Mouse (Mus musculus) adrenal gland, postnatal 14 days (tissue): Measurements from ENCODE around the gene Nr5a2. TPM values are rescaled to one million over a fixed set of nuclear protein-coding genes. Genes with fewer than 3 reads are reported as not detected.

ENCODE experiments used
- DNase-seq: peaks from one replicate; pipeline ENCODE4 v3.0.0; 2021; ENCODE audit warnings: mixed read lengths
- long read RNA-seq, 2 experiments: library from polyadenylated mRNA; stranded (forward); transcript quantifications; one replicate each; pipeline ENCODE4 v2.0.0; 2021
- total RNA-seq: library from RNA; stranded (reverse); gene quantifications from 2 replicates; pipeline ENCODE4 v1.2.3, GENCODE M21; 2021

Nr5a2 gene
- 4.0 and 8.3 TPM in 2 replicates for total RNA-seq
- long read RNA-seq, experiment 1, partial matches to known transcripts = 0 of 1 reads
- long read RNA-seq, experiment 1, other reads (novel, unspliced or antisense) = 1 of 1 reads
- long read RNA-seq, experiment 2, partial matches to known transcripts = 0 of 1 reads
- long read RNA-seq, experiment 2, other reads (novel, unspliced or antisense) = 1 of 1 reads

GRCm38 (mm10) chr1:136960428-136961012 is at the start of gene Nr5a2:
Nr5a2 (minus strand) TSS chr1:136960448.
- DNase-seq = no peak

- no peak for DNase-seq
Observed at GRCm38 (mm10) chr1:137008726-137009239, 48.5 kb upstream of the Nr5a2 start.

- no peak for DNase-seq
Observed at GRCm38 (mm10) chr1:137003816-137004215, 43.6 kb upstream of the Nr5a2 start.

GRCm38 (mm10) chr1:137003144-137003543 is 42.9 kb upstream of the Nr5a2 start:
- DNase-seq = no peak

- DNase-seq = no peak
Observed at GRCm38 (mm10) chr1:136991762-136992352, 31.6 kb upstream of the Nr5a2 start.

- DNase-seq = no peak
Observed at GRCm38 (mm10) chr1:136980253-136980893, 20.1 kb upstream of the Nr5a2 start.

GRCm38 (mm10) chr1:136977867-136978266 is 17.6 kb upstream of the Nr5a2 start:
- DNase-seq = no peak

- no peak for DNase-seq
Observed at GRCm38 (mm10) chr1:136974040-136974439, 13.8 kb upstream of the Nr5a2 start.

GRCm38 (mm10) chr1:136973016-136973415 is 12.8 kb upstream of the Nr5a2 start:
- no peak for DNase-seq

GRCm38 (mm10) chr1:136970995-136971394 is 10.7 kb upstream of the Nr5a2 start:
- no peak for DNase-seq

GRCm38 (mm10) chr1:136966728-136967386 is 6.6 kb upstream of the Nr5a2 start:
- no peak for DNase-seq

- no peak for DNase-seq
Observed at GRCm38 (mm10) chr1:136959491-136959890, 757 bp downstream of the Nr5a2 start.

- no peak for DNase-seq
Observed at GRCm38 (mm10) chr1:136958666-136959065, 1.6 kb downstream of the Nr5a2 start.

- no peak for DNase-seq
Observed at GRCm38 (mm10) chr1:136958185-136958584, 2.1 kb downstream of the Nr5a2 start.

GRCm38 (mm10) chr1:136957696-136958095 is 2.6 kb downstream of the Nr5a2 start:
- DNase-seq = no peak

- DNase-seq = no peak
Observed at GRCm38 (mm10) chr1:136954108-136954494, 6.1 kb downstream of the Nr5a2 start.

- DNase-seq = no peak
Observed at GRCm38 (mm10) chr1:136953444-136954107, 6.7 kb downstream of the Nr5a2 start.

- DNase-seq = peak; percentile 49
Observed at GRCm38 (mm10) chr1:136952609-136953311, 7.5 kb downstream of the Nr5a2 start.

- DNase-seq = no peak
Observed at GRCm38 (mm10) chr1:136951946-136952531, 8.2 kb downstream of the Nr5a2 start.

GRCm38 (mm10) chr1:136951155-136951650 is 9.0 kb downstream of the Nr5a2 start:
- DNase-seq = no peak

GRCm38 (mm10) chr1:136949323-136949741 is 10.9 kb downstream of the Nr5a2 start:
- DNase-seq = no peak
